Mouse (Mus musculus): ENCODE measurements around the gene Rps6kb2. TPM values are rescaled to one million over a fixed set of nuclear protein-coding genes. Genes with fewer than 3 reads are reported as not detected.

Gene Rps6kb2
- polyA plus RNA-seq, 1 experiment from 2014 or later, result 35.1 TPM

- Histone ChIP-seq H3K4me3 (ENCODE audit: low read depth, low read length) (no peak overlapping the region), H3K27me3 (replicated peaks; ENCODE audit: control insufficient read depth, insufficient read depth, low read length) (no peaks in the 10 kb centered on the region), H3K4me2 (replicated peaks; ENCODE audit: low read depth) (no peak overlapping the region), H3K9me3 (ENCODE audit: control insufficient read depth) (no peaks in the 10 kb centered on the region), H3K27ac (ENCODE audit: low read depth, low read length) (no peak overlapping the region), H3K36me3 (ENCODE audit: control insufficient read depth, insufficient read depth) (peaks cover 35% of the 10 kb centered on the region), H3K9ac (ENCODE audit: low read depth, low read length) (no peak overlapping the region), H3K4me1 (replicated peaks; ENCODE audit: control insufficient read depth, insufficient read depth, low read length) (no peaks in the 10 kb centered on the region)
- no peak for TF ChIP-seq CTCF (IDR thresholded peaks at IDR 0.05; ENCODE audit: low read depth)
- ATAC-seq, result no peak
- 87% methylated on average over 14 of the region's 14 CpGs for WGBS
Measured at GRCm38 (mm10) chr19:4106654-4107053, 56.5 kb downstream of the Rps6kb2 start.

DNA sequence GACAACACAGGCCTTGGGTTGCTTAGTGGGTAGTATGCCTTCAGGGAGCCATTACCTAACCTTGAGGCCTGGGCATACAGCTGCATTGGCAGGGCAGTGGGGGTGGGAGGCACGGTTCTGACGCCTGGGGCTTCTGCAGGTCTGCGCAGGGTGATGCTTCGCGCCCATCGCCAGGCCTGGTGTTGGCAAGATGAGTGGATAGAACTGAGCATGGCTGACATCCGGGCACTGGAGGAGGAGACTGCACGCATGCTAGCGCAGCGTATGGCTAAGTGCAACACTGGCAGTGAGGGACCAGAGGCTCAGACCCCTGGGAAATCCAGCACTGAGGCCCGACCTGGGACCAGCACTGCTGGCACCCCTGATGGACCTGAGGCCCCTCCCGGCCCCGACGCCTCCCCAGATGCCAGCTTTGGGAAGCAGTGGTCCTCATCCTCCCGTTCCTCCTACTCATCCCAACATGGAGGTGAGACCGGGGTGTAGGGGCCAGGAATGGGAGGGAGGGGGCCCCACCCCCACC is 58.4 kb downstream of the Rps6kb2 start:
- H3K27me3 ChIP-seq (replicated peaks; ENCODE audit: control insufficient read depth, insufficient read depth, low read length), result no peaks in the 10 kb centered on the region
- H3K9ac ChIP-seq (ENCODE audit: low read depth, low read length), result no peak overlapping the region
- no peaks in the 10 kb centered on the region for H3K4me1 ChIP-seq (replicated peaks; ENCODE audit: control insufficient read depth, insufficient read depth, low read length)
- H3K4me2 ChIP-seq (replicated peaks; ENCODE audit: low read depth), result no peak overlapping the region
- no peak overlapping the region for H3K4me3 ChIP-seq (ENCODE audit: low read depth, low read length)
- no peaks in the 10 kb centered on the region for H3K9me3 ChIP-seq (ENCODE audit: control insufficient read depth)
- no peak for TF ChIP-seq CTCF (IDR thresholded peaks at IDR 0.05; ENCODE audit: low read depth)
- H3K36me3 ChIP-seq (ENCODE audit: control insufficient read depth, insufficient read depth), result peaks cover 25% of the 10 kb centered on the region
- 93% methylated on average over 16 of the region's 16 CpGs for WGBS
- no peak for ATAC-seq
- H3K27ac ChIP-seq (ENCODE audit: low read depth, low read length), result no peak overlapping the region

Other genes with a start within 250 kb of the Rps6kb2 start
- 16.1 and 17.4 TPM in 2 replicates for gene Aldh3b1, start 233.5 kb downstream of the Rps6kb2 start, polyA plus RNA-seq (2015; fragmentation: Nextera tagmentation; extraction: Ambion mirVana)
- gene Unc93b1, start 228.2 kb downstream of the Rps6kb2 start, polyA plus RNA-seq (2015; fragmentation: Nextera tagmentation; extraction: Ambion mirVana), result 28.3 and 29.2 TPM in 2 replicates
- gene Aldh3b3, start 204.7 kb downstream of the Rps6kb2 start, polyA plus RNA-seq (2015; fragmentation: Nextera tagmentation; extraction: Ambion mirVana), result not detected in 2 replicates
- 0.17 and 0.51 TPM in 2 replicates for gene Aldh3b2, start 191.0 kb downstream of the Rps6kb2 start, polyA plus RNA-seq (2015; fragmentation: Nextera tagmentation; extraction: Ambion mirVana)
- 32.3 and 34.5 TPM in 2 replicates for gene Acy3, start 176.8 kb downstream of the Rps6kb2 start, polyA plus RNA-seq (2015; fragmentation: Nextera tagmentation; extraction: Ambion mirVana)
- gene Tbx10, start 170.6 kb downstream of the Rps6kb2 start, polyA plus RNA-seq (2015; fragmentation: Nextera tagmentation; extraction: Ambion mirVana), result 0.59 and 0.61 TPM in 2 replicates
- 31.7 and 32.9 TPM in 2 replicates for gene Nudt8, start 162.8 kb downstream of the Rps6kb2 start, polyA plus RNA-seq (2015; fragmentation: Nextera tagmentation; extraction: Ambion mirVana)
- gene Gm49405, start 162.7 kb downstream of the Rps6kb2 start, polyA plus RNA-seq (2015; fragmentation: Nextera tagmentation; extraction: Ambion mirVana), result 0.42 and 0.44 TPM in 2 replicates
- gene Doc2g, start 160.0 kb downstream of the Rps6kb2 start, polyA plus RNA-seq (2015; fragmentation: Nextera tagmentation; extraction: Ambion mirVana), result 0.64 and 0.89 TPM in 2 replicates
- 244 and 255 TPM in 2 replicates for gene Ndufv1, start 150.5 kb downstream of the Rps6kb2 start, polyA plus RNA-seq (2015; fragmentation: Nextera tagmentation; extraction: Ambion mirVana)
- gene Gstp1, start 125.4 kb downstream of the Rps6kb2 start, polyA plus RNA-seq (2015; fragmentation: Nextera tagmentation; extraction: Ambion mirVana), result 746 and 756 TPM in 2 replicates
- 151 and 182 TPM in 2 replicates for gene Gstp2, start 117.3 kb downstream of the Rps6kb2 start, polyA plus RNA-seq (2015; fragmentation: Nextera tagmentation; extraction: Ambion mirVana)
- gene Gstp3, start 103.8 kb downstream of the Rps6kb2 start, polyA plus RNA-seq (2015; fragmentation: Nextera tagmentation; extraction: Ambion mirVana), result 68.7 and 72.6 TPM in 2 replicates
- gene Cabp2, start 81.8 kb downstream of the Rps6kb2 start, polyA plus RNA-seq (2015; fragmentation: Nextera tagmentation; extraction: Ambion mirVana), result not detected in 2 replicates
- gene Cdk2ap2, start 66.2 kb downstream of the Rps6kb2 start, polyA plus RNA-seq (2015; fragmentation: Nextera tagmentation; extraction: Ambion mirVana), result 97.1 and 108 TPM in 2 replicates
- gene Pitpnm1, start 63.4 kb downstream of the Rps6kb2 start, polyA plus RNA-seq (2015; fragmentation: Nextera tagmentation; extraction: Ambion mirVana), result 13.7 and 16.3 TPM in 2 replicates
- 42.0 and 42.3 TPM in 2 replicates for gene Aip, start 37.5 kb downstream of the Rps6kb2 start, polyA plus RNA-seq (2015; fragmentation: Nextera tagmentation; extraction: Ambion mirVana)
- gene Gpr152, start 23.6 kb downstream of the Rps6kb2 start, polyA plus RNA-seq (2015; fragmentation: Nextera tagmentation; extraction: Ambion mirVana), result not detected in 2 replicates
- 0.33 TPM in 2 replicates for gene Cabp4, start 19.3 kb downstream of the Rps6kb2 start, polyA plus RNA-seq (2015; fragmentation: Nextera tagmentation; extraction: Ambion mirVana)
- gene Coro1b, start 14.7 kb downstream of the Rps6kb2 start, polyA plus RNA-seq (2015; fragmentation: Nextera tagmentation; extraction: Ambion mirVana), result 237 and 239 TPM in 2 replicates
- gene Ptprcap, start 9.8 kb downstream of the Rps6kb2 start, polyA plus RNA-seq (2015; fragmentation: Nextera tagmentation; extraction: Ambion mirVana), result 2.7 and 3.4 TPM in 2 replicates
- 0.90 TPM in 2 replicates for gene Carns1, start 12.1 kb upstream of the Rps6kb2 start, polyA plus RNA-seq (2015; fragmentation: Nextera tagmentation; extraction: Ambion mirVana)
- 2.0 and 2.3 TPM in 2 replicates for gene Tbc1d10c, start 27.9 kb upstream of the Rps6kb2 start, polyA plus RNA-seq (2015; fragmentation: Nextera tagmentation; extraction: Ambion mirVana)
- gene Ppp1ca, start 28.7 kb upstream of the Rps6kb2 start, polyA plus RNA-seq (2015; fragmentation: Nextera tagmentation; extraction: Ambion mirVana), result 370 and 382 TPM in 2 replicates
- gene Rad9a, start 38.3 kb upstream of the Rps6kb2 start, polyA plus RNA-seq (2015; fragmentation: Nextera tagmentation; extraction: Ambion mirVana), result 12.3 and 13.5 TPM in 2 replicates
- 2.4 and 2.5 TPM in 2 replicates for gene Clcf1, start 50.9 kb upstream of the Rps6kb2 start, polyA plus RNA-seq (2015; fragmentation: Nextera tagmentation; extraction: Ambion mirVana)
- gene AC109138.7, start 51.0 kb upstream of the Rps6kb2 start, polyA plus RNA-seq (2015; fragmentation: Nextera tagmentation; extraction: Ambion mirVana), result not detected in 2 replicates
- 81.5 and 87.8 TPM in 2 replicates for gene Pold4, start 68.5 kb upstream of the Rps6kb2 start, polyA plus RNA-seq (2015; fragmentation: Nextera tagmentation; extraction: Ambion mirVana)
- 18.1 and 18.5 TPM in 2 replicates for gene Ssh3, start 105.8 kb upstream of the Rps6kb2 start, polyA plus RNA-seq (2015; fragmentation: Nextera tagmentation; extraction: Ambion mirVana)
- 2.0 and 2.4 TPM in 2 replicates for gene Ankrd13d, start 119.8 kb upstream of the Rps6kb2 start, polyA plus RNA-seq (2015; fragmentation: Nextera tagmentation; extraction: Ambion mirVana)
- gene Grk2, start 142.9 kb upstream of the Rps6kb2 start, polyA plus RNA-seq (2015; fragmentation: Nextera tagmentation; extraction: Ambion mirVana), result 14.4 and 18.5 TPM in 2 replicates
- 21.0 and 21.2 TPM in 2 replicates for gene Kdm2a, start 234.9 kb upstream of the Rps6kb2 start, polyA plus RNA-seq (2015; fragmentation: Nextera tagmentation; extraction: Ambion mirVana)

Data from intestine, postnatal 0 days (tissue).